18 mouse cellular contexts compared by ENCODE assay signal in the genomic region with DNA sequence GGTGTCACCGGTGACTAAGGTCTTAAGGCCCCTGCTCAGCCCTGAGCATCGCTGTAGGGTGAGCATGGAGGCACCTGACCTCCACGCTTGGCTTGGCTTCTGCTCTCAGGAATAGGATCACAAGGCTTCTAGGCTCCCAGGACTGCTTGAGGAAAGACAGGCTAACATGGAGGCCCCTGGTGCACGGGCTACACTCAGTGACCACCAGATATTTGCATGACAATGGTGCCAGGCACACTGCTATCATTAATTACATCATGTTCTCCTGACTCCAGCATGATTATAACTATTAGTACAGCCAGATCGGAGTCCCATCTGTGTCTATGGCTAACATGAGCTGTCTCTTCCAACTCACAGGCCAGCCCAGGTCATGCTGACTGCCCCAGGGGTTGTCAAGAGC. TPM values are rescaled to one million over a fixed set of nuclear protein-coding genes. Genes with fewer than 3 reads are reported as not detected.
A peak's percentile ranks its signal among the peaks of the same experiment; 100 is the strongest.
DNase-seq lines count a peak whose midpoint lies in the region; ATAC-seq and TF ChIP-seq lines count a peak whose summit lies in the region.
"Had no signal": no experiment of that assay in that cellular context is flagged by ENCODE, and none has a peak within 500 bp of the region (broad histone marks: within the 10 kb centered on the region; RNA-seq: fewer than 3 reads in every experiment).

No protein-coding gene starts in this region.

- H3K4me1 ChIP-seq in hindbrain, embryonic 10.5 days (replicated peaks), result peaks cover 70% of the 10 kb centered on the region
- peaks cover 15% of the 10 kb centered on the region for H3K4me1 ChIP-seq in hindbrain, postnatal 0 days (ENCODE audit: insufficient read depth, low read length)
- peaks cover 77% of the 10 kb centered on the region for H3K4me1 ChIP-seq in kidney, embryonic 15.5 days
- peaks cover 19% of the 10 kb centered on the region for H3K4me1 ChIP-seq in midbrain, embryonic 15.5 days
- no peaks in the 10 kb centered on the region for H3K4me1 ChIP-seq in midbrain, embryonic 11.5 days (ENCODE audit: control insufficient read depth, insufficient read depth, low read length)
- peaks cover 43% of the 10 kb centered on the region for H3K4me1 ChIP-seq in hindbrain, embryonic 13.5 days (replicated peaks)

- no peak overlapping the region for H3K4me2 ChIP-seq in hindbrain, postnatal 0 days (ENCODE audit: low read depth, low read length)
- H3K4me2 ChIP-seq in kidney, embryonic 15.5 days, result no peak overlapping the region
- H3K4me2 ChIP-seq in midbrain, embryonic 15.5 days, result no peak overlapping the region
- no peak overlapping the region for H3K4me2 ChIP-seq in midbrain, embryonic 11.5 days
- H3K4me2 ChIP-seq in hindbrain, embryonic 13.5 days, result no peak overlapping the region
- H3K4me2 ChIP-seq: embryonic facial prominence, embryonic 13.5 days; heart, embryonic 12.5 days; hindbrain, embryonic 15.5 days had no signal

- H3K9me3 ChIP-seq in hindbrain, embryonic 10.5 days, result no peaks in the 10 kb centered on the region
- no peaks in the 10 kb centered on the region for H3K9me3 ChIP-seq in hindbrain, postnatal 0 days (ENCODE audit: low read length)
- H3K9me3 ChIP-seq in kidney, embryonic 15.5 days (replicated peaks), result no peaks in the 10 kb centered on the region
- H3K9me3 ChIP-seq in midbrain, embryonic 15.5 days, result no peaks in the 10 kb centered on the region
- H3K9me3 ChIP-seq in midbrain, embryonic 11.5 days (ENCODE audit: control insufficient read depth, low read length), result no peaks in the 10 kb centered on the region
- H3K9me3 ChIP-seq in hindbrain, embryonic 13.5 days, result no peaks in the 10 kb centered on the region
- H3K9me3 ChIP-seq: embryonic facial prominence, embryonic 13.5 days; heart, embryonic 12.5 days; hindbrain, embryonic 15.5 days had no signal

- H3K27me3 ChIP-seq in hindbrain, embryonic 10.5 days (ENCODE audit: insufficient read depth, poor library complexity, severe bottlenecking), result no peaks in the 10 kb centered on the region
- H3K27me3 ChIP-seq in hindbrain, postnatal 0 days (ENCODE audit: insufficient read depth, low read length), result no peaks in the 10 kb centered on the region
- no peaks in the 10 kb centered on the region for H3K27me3 ChIP-seq in kidney, embryonic 15.5 days
- no peaks in the 10 kb centered on the region for H3K27me3 ChIP-seq in midbrain, embryonic 15.5 days (replicated peaks)
- no peaks in the 10 kb centered on the region for H3K27me3 ChIP-seq in midbrain, embryonic 11.5 days (ENCODE audit: control insufficient read depth, insufficient read depth, low read length)
- no peaks in the 10 kb centered on the region for H3K27me3 ChIP-seq in hindbrain, embryonic 13.5 days
- H3K27me3 ChIP-seq: embryonic facial prominence, embryonic 13.5 days; heart, embryonic 12.5 days; hindbrain, embryonic 15.5 days had no signal

- 82% methylated on average over 5 of the region's 5 CpGs for WGBS in hindbrain, embryonic 10.5 days
- 57% methylated on average over 5 of the region's 5 CpGs for WGBS in hindbrain, postnatal 0 days
- WGBS in kidney, embryonic 15.5 days, result 78% methylated on average over 5 of the region's 5 CpGs
- WGBS in midbrain, embryonic 15.5 days, result 63% methylated on average over 5 of the region's 5 CpGs
- WGBS in midbrain, embryonic 11.5 days, result 78% methylated on average over 5 of the region's 5 CpGs
- WGBS in hindbrain, embryonic 13.5 days, result 45% methylated on average over 5 of the region's 5 CpGs

- no peak for TF ChIP-seq CTCF in hindbrain, postnatal 0 days (IDR thresholded peaks at IDR 0.05; ENCODE audit: low read depth)

- H3K9ac ChIP-seq in hindbrain, postnatal 0 days (replicated peaks; ENCODE audit: low read length), result no peak overlapping the region
- no peak overlapping the region for H3K9ac ChIP-seq in kidney, embryonic 15.5 days
- no peak overlapping the region for H3K9ac ChIP-seq in midbrain, embryonic 15.5 days
- H3K9ac ChIP-seq in midbrain, embryonic 11.5 days (ENCODE audit: low read length), result no peak overlapping the region
- H3K9ac ChIP-seq in hindbrain, embryonic 13.5 days, result no peak overlapping the region
- H3K9ac ChIP-seq: embryonic facial prominence, embryonic 13.5 days; heart, embryonic 12.5 days; hindbrain, embryonic 15.5 days had no signal

- no peak for DNase-seq in hindbrain, embryonic 10.5 days (ENCODE audit: low spot score)
- no peak for DNase-seq in hindbrain, postnatal 0 days (ENCODE audit: low spot score)
- no peak for DNase-seq in kidney, adult 9 months
- no peak for DNase-seq in midbrain, embryonic 11.5 days (ENCODE audit: low spot score, missing footprints)
- DNase-seq in cerebellum, postnatal 14 days, result no peak
- DNase-seq: adrenal gland, postnatal 10 days; cerebellum, adult 11-12 months; cerebellum, adult 9-10 months; cerebellum, postnatal 36 days; gastrocnemius, adult 2 months; gastrocnemius, postnatal 25 days had no signal

- peaks cover 62% of the 10 kb centered on the region for H3K36me3 ChIP-seq in hindbrain, embryonic 10.5 days
- H3K36me3 ChIP-seq in hindbrain, postnatal 0 days (ENCODE audit: insufficient read depth, low read length), result peaks cover 8% of the 10 kb centered on the region
- peaks cover 17% of the 10 kb centered on the region for H3K36me3 ChIP-seq in kidney, embryonic 15.5 days
- peaks cover 7% of the 10 kb centered on the region; the same call in 1 of the 2 replicates for H3K36me3 ChIP-seq in midbrain, embryonic 15.5 days (replicated peaks)
- H3K36me3 ChIP-seq in midbrain, embryonic 11.5 days (ENCODE audit: control insufficient read depth, insufficient read depth, low read length), result peaks cover 7% of the 10 kb centered on the region; the same call in 1 of the 2 replicates
- H3K36me3 ChIP-seq in hindbrain, embryonic 13.5 days, result peaks cover 49% of the 10 kb centered on the region

- H3K4me3 ChIP-seq in hindbrain, embryonic 10.5 days, result no peak overlapping the region
- no peak overlapping the region for H3K4me3 ChIP-seq in hindbrain, postnatal 0 days (ENCODE audit: low read length)
- no peak overlapping the region for H3K4me3 ChIP-seq in kidney, embryonic 15.5 days (replicated peaks)
- no peak overlapping the region for H3K4me3 ChIP-seq in midbrain, embryonic 15.5 days
- H3K4me3 ChIP-seq in midbrain, embryonic 11.5 days (ENCODE audit: low read depth, low read length), result no peak overlapping the region
- no peak overlapping the region for H3K4me3 ChIP-seq in hindbrain, embryonic 13.5 days
- H3K4me3 ChIP-seq: embryonic facial prominence, embryonic 13.5 days; gastrocnemius, adult 2 months; heart, embryonic 12.5 days; hindbrain, embryonic 15.5 days had no signal

- H3K27ac ChIP-seq in hindbrain, embryonic 10.5 days, result peak overlapping the region; percentile 42; the same call in 1 of the 2 replicates
- H3K27ac ChIP-seq in hindbrain, postnatal 0 days, result no peak overlapping the region
- H3K27ac ChIP-seq in kidney, embryonic 15.5 days, result peak overlapping the region; percentile 41
- 0 out of 2 replicates have a peak overlapping the region, but pooled peaks have one; percentile 5 for H3K27ac ChIP-seq in midbrain, embryonic 15.5 days
- no peak overlapping the region for H3K27ac ChIP-seq in midbrain, embryonic 11.5 days (ENCODE audit: low read depth, low read length)
- peak overlapping the region; percentile 58 for H3K27ac ChIP-seq in hindbrain, embryonic 13.5 days
- H3K27ac ChIP-seq: embryonic facial prominence, embryonic 13.5 days; gastrocnemius, adult 2 months; hindbrain, embryonic 15.5 days had no signal

- ATAC-seq in hindbrain, postnatal 0 days, result no peak
- ATAC-seq in kidney, embryonic 15.5 days (replicated peaks; ENCODE audit: low FRiP score), result no peak
- no peak for ATAC-seq in midbrain, embryonic 15.5 days (replicated peaks)
- ATAC-seq in midbrain, embryonic 11.5 days (ENCODE audit: low FRiP score), result no peak
- no peak for ATAC-seq in hindbrain, embryonic 13.5 days (ENCODE audit: low FRiP score)
- ATAC-seq: forebrain, embryonic 14.5 days had no signal

RNA-seq across cellular contexts. Expression of a gene that starts 51.3 kb away (rescaled TPM):
- 23.7 and 32.3 TPM in 2 replicates for polyA plus RNA-seq in hindbrain, embryonic 10.5 days (2016; fragmentation: Nextera tagmentation; extraction: Ambion mirVana)
- total RNA-seq in hindbrain, postnatal 0 days (2014; rRNA removed), result 79.2 and 79.4 TPM in 2 replicates
- 22.5 and 22.6 TPM in 2 replicates for polyA plus RNA-seq in hindbrain, postnatal 0 days (2015; fragmentation: Nextera tagmentation; extraction: Ambion mirVana)
- 20.3 and 20.7 TPM in 2 replicates for polyA plus RNA-seq in kidney, embryonic 15.5 days (2015; fragmentation: Nextera tagmentation; extraction: Ambion mirVana)
- 30.7 and 31.5 TPM in 2 replicates for polyA plus RNA-seq in midbrain, embryonic 15.5 days (2015; fragmentation: Nextera tagmentation; extraction: Ambion mirVana)
- polyA plus RNA-seq in midbrain, embryonic 11.5 days (2014; fragmentation: Nextera tagmentation; extraction: Ambion mirVana), result 17.6 and 18.5 TPM in 2 replicates
- 23.2 and 23.8 TPM in 2 replicates for polyA plus RNA-seq in hindbrain, embryonic 13.5 days (2015; fragmentation: Nextera tagmentation; extraction: Ambion mirVana)

Comparison
In these comparisons a context has a peak if more than half of its experiments do, and no peak if none do; other contexts are left out.
1. H3K27ac ChIP-seq: peak in hindbrain, embryonic 10.5 days (single experiment), kidney, embryonic 15.5 days (single experiment), midbrain, embryonic 15.5 days (single experiment) and hindbrain, embryonic 13.5 days (single experiment); none in hindbrain, postnatal 0 days (single experiment) and midbrain, embryonic 11.5 days (single experiment).